Mouse (Mus musculus) embryonic fibroblast, embryonic 13.5 days (primary cell): ENCODE results near the gene Galnt18.

Experiments used
- CTCF ChIP-seq: IDR thresholded peaks from 2 replicates; pipeline ENCODE4 v1.5.1; 2011; ENCODE audit warnings: mild to moderate bottlenecking, control low read depth, low read length, moderate library complexity, borderline replicate concordance; ENCODE audit not compliant: insufficient read depth
- POLR2A ChIP-seq: IDR thresholded peaks from 2 replicates; pipeline ENCODE4 v1.6.1; 2011; ENCODE audit warnings: low read depth, mild to moderate bottlenecking, control low read depth, low read length, moderate library complexity

GRCm38 (mm10) chr7:111491566-111491965 is 288.2 kb downstream of the Galnt18 start:
- TF ChIP-seq CTCF = no peak
- TF ChIP-seq POLR2A = no peak
